Mouse (Mus musculus): Measurements from ENCODE around the gene Hhat. TPM values are rescaled to one million over a fixed set of nuclear protein-coding genes. Genes with fewer than 3 reads are reported as not detected.

Gene Hhat
- polyA plus RNA-seq, 1 experiment from 2014 or later = 3.9 TPM

- no peak for DNase-seq (ENCODE audit: low spot score)
- Histone ChIP-seq H3K36me3 (replicated peaks; ENCODE audit: control insufficient read depth, insufficient read depth) (no peaks in the 10 kb centered on the region), H3K9me3 (ENCODE audit: control insufficient read depth, low read length) (no peaks in the 10 kb centered on the region), H3K27ac (0 out of 2 replicates have a peak overlapping the region, but pooled peaks have one; percentile 9), H3K27me3 (ENCODE audit: control insufficient read depth, insufficient read depth, low read length) (no peaks in the 10 kb centered on the region), H3K4me1 (replicated peaks; ENCODE audit: control insufficient read depth, insufficient read depth, low read length) (peaks cover 17% of the 10 kb centered on the region), H3K4me3 (replicated peaks; ENCODE audit: low read length) (no peak overlapping the region), H3K4me2 (replicated peaks) (no peak overlapping the region), H3K9ac (no peak overlapping the region)
- 68% methylated on average over 10 of the region's 10 CpGs for WGBS
- peak; percentile 58; the same call in 1 of the 2 replicates for ATAC-seq (ENCODE audit: low FRiP score)
Observed at GRCm38 (mm10) chr1:192789111-192789522, 18.1 kb upstream of the Hhat start.

GRCm38 (mm10) chr1:192786194-192786593 is 15.2 kb upstream of the Hhat start:
- H3K27ac ChIP-seq = no peak overlapping the region
- ATAC-seq (ENCODE audit: low FRiP score) (no peak), DNase-seq (ENCODE audit: low spot score) (no peak)
- no peaks in the 10 kb centered on the region for H3K9me3 ChIP-seq (ENCODE audit: control insufficient read depth, low read length)
- no peak overlapping the region for H3K9ac ChIP-seq
- H3K36me3 ChIP-seq (replicated peaks; ENCODE audit: control insufficient read depth, insufficient read depth) = no peaks in the 10 kb centered on the region
- H3K27me3 ChIP-seq (ENCODE audit: control insufficient read depth, insufficient read depth, low read length) = no peaks in the 10 kb centered on the region
- H3K4me1 ChIP-seq (replicated peaks; ENCODE audit: control insufficient read depth, insufficient read depth, low read length) = peaks cover 14% of the 10 kb centered on the region
- H3K4me2 ChIP-seq (replicated peaks) = no peak overlapping the region
- H3K4me3 ChIP-seq (replicated peaks; ENCODE audit: low read length) = no peak overlapping the region
- WGBS = 81% methylated on average over 1 of the region's 1 CpGs

DNA sequence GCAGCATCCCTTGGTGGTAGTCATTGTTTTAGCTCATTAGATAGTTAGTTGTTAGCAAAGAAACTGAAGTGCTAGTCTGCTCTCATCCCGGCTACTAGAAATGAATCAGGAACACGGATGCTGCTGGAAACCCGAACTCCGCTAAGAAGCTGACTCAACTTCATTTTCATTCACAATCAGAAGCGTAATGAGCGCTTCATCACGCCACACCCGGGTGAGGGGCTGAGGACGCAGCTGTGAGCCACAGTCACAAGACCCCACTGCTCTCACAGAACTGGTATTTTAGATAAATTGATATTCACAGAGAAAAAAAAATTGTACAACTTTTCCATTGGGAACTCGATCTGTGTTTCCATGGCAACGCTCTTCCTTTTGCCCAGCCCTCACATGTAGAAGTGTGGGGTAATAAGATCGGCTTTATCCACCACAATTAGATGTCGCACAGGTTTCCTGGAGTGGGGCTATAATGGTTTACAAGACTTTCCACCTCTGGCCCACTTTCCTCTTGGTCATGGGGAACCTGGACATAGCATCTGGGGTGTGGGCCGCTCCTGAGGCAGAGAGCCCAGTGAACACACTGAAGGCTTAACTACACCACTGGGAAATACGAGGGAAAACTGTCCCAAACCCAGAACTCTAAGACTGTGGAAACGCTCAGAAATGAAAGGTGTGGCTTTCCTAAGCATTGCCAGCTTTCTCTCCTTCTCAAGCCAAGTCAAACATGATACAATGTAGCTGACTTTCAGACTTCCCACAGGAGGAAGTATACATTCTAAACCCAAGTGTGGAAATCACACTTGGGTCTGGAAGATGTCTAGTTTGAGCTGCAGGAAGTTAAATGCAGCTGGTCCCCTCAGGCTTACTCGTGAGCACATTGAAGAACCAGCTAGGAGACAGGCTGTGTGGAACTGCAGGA is 14.3 kb upstream of the Hhat start:
- peak; percentile 45 for DNase-seq (ENCODE audit: low spot score)
- H3K27ac ChIP-seq = 0 out of 2 replicates have a peak overlapping the region, but pooled peaks have one; percentile 36
- WGBS = 46% methylated on average over 17 of the region's 17 CpGs
- ATAC-seq (ENCODE audit: low FRiP score) = no peak
- H3K36me3 ChIP-seq (replicated peaks; ENCODE audit: control insufficient read depth, insufficient read depth) = no peaks in the 10 kb centered on the region
- H3K4me2 ChIP-seq (replicated peaks) = peak overlapping the region; percentile 31
- H3K9ac ChIP-seq = 0 out of 2 replicates have a peak overlapping the region, but pooled peaks have one; percentile 34
- H3K9me3 ChIP-seq (ENCODE audit: control insufficient read depth, low read length) = no peaks in the 10 kb centered on the region
- no peak overlapping the region for H3K4me3 ChIP-seq (replicated peaks; ENCODE audit: low read length)
- H3K27me3 ChIP-seq (ENCODE audit: control insufficient read depth, insufficient read depth, low read length) = no peaks in the 10 kb centered on the region
- H3K4me1 ChIP-seq (replicated peaks; ENCODE audit: control insufficient read depth, insufficient read depth, low read length) = peaks cover 14% of the 10 kb centered on the region

GRCm38 (mm10) chr1:192784374-192784773 is 13.4 kb upstream of the Hhat start:
- H3K9me3 ChIP-seq (ENCODE audit: control insufficient read depth, low read length) = no peaks in the 10 kb centered on the region
- WGBS = 33% methylated on average over 4 of the region's 4 CpGs
- no peak overlapping the region for H3K9ac ChIP-seq
- DNase-seq (ENCODE audit: low spot score) (peak; percentile 77), ATAC-seq (ENCODE audit: low FRiP score) (peak; percentile 78)
- H3K27ac ChIP-seq = no peak overlapping the region
- no peaks in the 10 kb centered on the region for H3K27me3 ChIP-seq (ENCODE audit: control insufficient read depth, insufficient read depth, low read length)
- no peaks in the 10 kb centered on the region for H3K36me3 ChIP-seq (replicated peaks; ENCODE audit: control insufficient read depth, insufficient read depth)
- peaks cover 14% of the 10 kb centered on the region for H3K4me1 ChIP-seq (replicated peaks; ENCODE audit: control insufficient read depth, insufficient read depth, low read length)
- H3K4me2 ChIP-seq (replicated peaks) = no peak overlapping the region
- H3K4me3 ChIP-seq (replicated peaks; ENCODE audit: low read length) = no peak overlapping the region

- H3K9ac ChIP-seq = no peak overlapping the region
- no peaks in the 10 kb centered on the region for H3K27me3 ChIP-seq (ENCODE audit: control insufficient read depth, insufficient read depth, low read length)
- DNase-seq (ENCODE audit: low spot score) (no peak), ATAC-seq (ENCODE audit: low FRiP score) (no peak)
- no peak overlapping the region for H3K27ac ChIP-seq
- no peaks in the 10 kb centered on the region for H3K36me3 ChIP-seq (replicated peaks; ENCODE audit: control insufficient read depth, insufficient read depth)
- H3K4me1 ChIP-seq (replicated peaks; ENCODE audit: control insufficient read depth, insufficient read depth, low read length) = peaks cover 14% of the 10 kb centered on the region
- no peak overlapping the region for H3K4me2 ChIP-seq (replicated peaks)
- H3K4me3 ChIP-seq (replicated peaks; ENCODE audit: low read length) = no peak overlapping the region
- no peaks in the 10 kb centered on the region for H3K9me3 ChIP-seq (ENCODE audit: control insufficient read depth, low read length)
Observed at GRCm38 (mm10) chr1:192781256-192781655, 10.2 kb upstream of the Hhat start.

- DNase-seq (ENCODE audit: low spot score) (no peak), ATAC-seq (ENCODE audit: low FRiP score) (no peak)
- Histone ChIP-seq H3K4me2 (replicated peaks) (no peak overlapping the region), H3K9me3 (ENCODE audit: control insufficient read depth, low read length) (no peaks in the 10 kb centered on the region), H3K4me3 (replicated peaks; ENCODE audit: low read length) (no peak overlapping the region), H3K36me3 (replicated peaks; ENCODE audit: control insufficient read depth, insufficient read depth) (no peaks in the 10 kb centered on the region), H3K27me3 (ENCODE audit: control insufficient read depth, insufficient read depth, low read length) (no peaks in the 10 kb centered on the region), H3K9ac (no peak overlapping the region), H3K27ac (no peak overlapping the region), H3K4me1 (replicated peaks; ENCODE audit: control insufficient read depth, insufficient read depth, low read length) (no peaks in the 10 kb centered on the region)
- WGBS = 49% methylated on average over 6 of the region's 6 CpGs
Observed at GRCm38 (mm10) chr1:192778869-192779514, 8.0 kb upstream of the Hhat start.

DNA sequence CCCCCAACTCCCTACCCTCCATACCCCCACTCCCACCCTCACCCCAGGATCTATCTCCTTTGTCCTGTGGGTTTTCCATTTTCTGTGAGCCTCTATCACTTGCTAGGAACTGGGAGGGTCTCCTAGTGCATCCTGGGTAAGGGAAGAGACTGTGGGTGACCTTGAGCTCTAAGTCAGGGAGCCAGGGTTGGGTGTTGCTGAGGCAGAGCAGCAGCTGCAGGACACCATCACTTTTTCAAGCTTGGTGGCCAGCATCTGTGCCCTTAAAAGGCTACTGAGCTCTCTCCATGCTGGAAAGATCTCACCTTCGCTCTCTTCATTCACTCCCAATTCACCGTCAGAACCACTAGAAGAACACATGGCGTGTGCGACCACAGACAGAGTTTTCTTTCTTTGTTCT is 7.2 kb upstream of the Hhat start:
- no peak for DNase-seq (ENCODE audit: low spot score)
- Histone ChIP-seq H3K9ac (no peak overlapping the region), H3K27me3 (ENCODE audit: control insufficient read depth, insufficient read depth, low read length) (no peaks in the 10 kb centered on the region), H3K4me1 (replicated peaks; ENCODE audit: control insufficient read depth, insufficient read depth, low read length) (no peaks in the 10 kb centered on the region), H3K4me3 (replicated peaks; ENCODE audit: low read length) (no peak overlapping the region), H3K4me2 (replicated peaks) (no peak overlapping the region), H3K27ac (no peak overlapping the region), H3K9me3 (ENCODE audit: control insufficient read depth, low read length) (no peaks in the 10 kb centered on the region), H3K36me3 (replicated peaks; ENCODE audit: control insufficient read depth, insufficient read depth) (no peaks in the 10 kb centered on the region)
- 88% methylated on average over 4 of the region's 4 CpGs for WGBS
- ATAC-seq (ENCODE audit: low FRiP score) = no peak

GRCm38 (mm10) chr1:192770130-192770494 is 911 bp downstream of the Hhat start:
- Histone ChIP-seq H3K27me3 (ENCODE audit: control insufficient read depth, insufficient read depth, low read length) (no peaks in the 10 kb centered on the region), H3K4me3 (replicated peaks; ENCODE audit: low read length) (peak overlapping the region; percentile 64), H3K9me3 (ENCODE audit: control insufficient read depth, low read length) (no peaks in the 10 kb centered on the region), H3K4me1 (replicated peaks; ENCODE audit: control insufficient read depth, insufficient read depth, low read length) (peaks cover 14% of the 10 kb centered on the region), H3K4me2 (replicated peaks) (peak overlapping the region; percentile 97), H3K36me3 (replicated peaks; ENCODE audit: control insufficient read depth, insufficient read depth) (no peaks in the 10 kb centered on the region), H3K9ac (peak overlapping the region; percentile 91), H3K27ac (peak overlapping the region; percentile 90)
- WGBS = 10% methylated on average over 10 of the region's 10 CpGs
- peak; percentile 73 for DNase-seq (ENCODE audit: low spot score)
- peak; percentile 86 for ATAC-seq (ENCODE audit: low FRiP score)

DNA sequence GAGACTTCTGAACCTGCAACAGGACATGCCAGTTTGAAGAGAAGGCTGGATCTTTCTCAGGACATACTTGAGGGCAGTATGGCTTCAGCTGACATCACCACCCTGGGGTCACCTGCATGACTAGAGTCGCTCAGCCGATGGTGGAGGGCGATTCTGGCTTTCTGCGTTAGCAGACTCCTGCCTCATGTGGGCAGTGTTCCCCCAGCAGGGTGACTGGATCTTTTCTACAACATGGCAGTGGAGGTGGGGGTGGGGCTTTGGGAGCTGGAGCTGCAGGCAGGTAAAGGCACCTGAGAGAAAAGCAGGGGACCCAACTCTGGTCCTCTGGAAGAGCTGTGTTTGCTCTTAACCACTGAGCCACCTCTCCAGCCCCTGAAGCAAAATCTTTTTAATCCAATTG is 5.5 kb downstream of the Hhat start:
- Histone ChIP-seq H3K27me3 (ENCODE audit: control insufficient read depth, insufficient read depth, low read length) (no peaks in the 10 kb centered on the region), H3K9ac (no peak overlapping the region), H3K36me3 (replicated peaks; ENCODE audit: control insufficient read depth, insufficient read depth) (no peaks in the 10 kb centered on the region), H3K27ac (no peak overlapping the region), H3K4me3 (replicated peaks; ENCODE audit: low read length) (no peak overlapping the region), H3K4me1 (replicated peaks; ENCODE audit: control insufficient read depth, insufficient read depth, low read length) (peaks cover 9% of the 10 kb centered on the region), H3K9me3 (ENCODE audit: control insufficient read depth, low read length) (no peaks in the 10 kb centered on the region), H3K4me2 (replicated peaks) (no peak overlapping the region)
- no peak for ATAC-seq (ENCODE audit: low FRiP score)
- 48% methylated on average over 4 of the region's 4 CpGs for WGBS
- no peak for DNase-seq (ENCODE audit: low spot score)
